9 mouse cellular contexts compared by ENCODE assay signal in the genomic region with DNA sequence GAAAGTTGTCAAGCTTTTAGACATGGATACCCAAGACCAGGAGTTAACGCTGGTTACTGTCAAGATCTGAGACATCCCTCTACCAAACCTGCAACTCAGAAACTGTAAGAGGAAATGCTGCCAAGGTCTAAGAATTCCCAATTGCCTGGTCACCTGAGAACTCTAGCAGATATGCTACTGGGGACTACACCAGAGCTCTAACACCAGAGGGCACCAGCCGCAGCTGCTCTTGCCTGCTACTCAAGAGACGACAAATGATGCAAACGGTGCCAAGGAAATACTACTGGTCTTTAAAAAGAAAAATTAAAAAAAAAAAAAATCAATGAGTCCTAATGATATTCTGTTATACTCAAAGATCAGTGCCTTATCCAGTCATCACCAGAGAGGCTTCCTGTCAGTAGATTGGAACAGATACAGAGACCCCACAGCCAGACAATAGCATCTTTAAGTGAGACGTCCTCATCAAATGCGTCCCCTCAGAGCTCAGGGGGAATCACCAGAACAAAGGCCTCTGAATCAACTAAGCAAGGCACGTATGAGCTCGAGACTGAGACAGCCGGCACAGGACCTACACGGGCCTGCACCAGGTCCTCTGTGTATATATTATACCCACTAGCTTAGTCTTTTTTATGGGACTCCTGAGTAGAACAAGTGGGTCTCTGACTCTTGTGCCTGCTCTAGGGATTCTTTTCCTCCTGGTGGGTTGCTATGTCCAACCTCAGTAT. TPM values are rescaled to one million over a fixed set of nuclear protein-coding genes. Genes with fewer than 3 reads are reported as not detected.
DNase-seq lines count a peak whose midpoint lies in the region; ATAC-seq lines count a peak whose summit lies in the region.
"Had no signal": no experiment of that assay in that cellular context is flagged by ENCODE, and none has a peak within 500 bp of the region (broad histone marks: within the 10 kb centered on the region; RNA-seq: fewer than 3 reads in every experiment).

No protein-coding gene starts in this region.

- 0 out of 2 replicates have a peak, but pooled peaks have one; percentile 32 for ATAC-seq in intestine, embryonic 15.5 days
- ATAC-seq in intestine, embryonic 16.5 days = no peak
- no peak for ATAC-seq in forebrain, embryonic 14.5 days

- no peak overlapping the region for H3K27ac ChIP-seq in intestine, embryonic 15.5 days
- no peak overlapping the region; the same call in 1 of the 2 replicates for H3K27ac ChIP-seq in intestine, embryonic 16.5 days (ENCODE audit: low read length)
- no peak overlapping the region for H3K27ac ChIP-seq in forebrain, embryonic 14.5 days (ENCODE audit: low read depth, low read length)
- H3K27ac ChIP-seq: embryonic facial prominence, embryonic 15.5 days; limb, embryonic 13.5 days had no signal

- H3K9ac ChIP-seq in intestine, embryonic 15.5 days = no peak overlapping the region
- H3K9ac ChIP-seq in intestine, embryonic 16.5 days (ENCODE audit: low read depth, low read length) = no peak overlapping the region
- no peak overlapping the region for H3K9ac ChIP-seq in forebrain, embryonic 14.5 days (ENCODE audit: low read length)
- H3K9ac ChIP-seq: embryonic facial prominence, embryonic 15.5 days; limb, embryonic 13.5 days had no signal

- peak; percentile 69 for DNase-seq in 3T3-L1 (ENCODE audit: low read depth, low spot score)
- peak; percentile 38 for DNase-seq in A20 (ENCODE audit: low read depth, low spot score)
- peak; percentile 58 for DNase-seq in forebrain, embryonic 14.5 days (ENCODE audit: low spot score)
- DNase-seq in lung, postnatal 36 days = peak; percentile 67
- DNase-seq in c-Kit-positive CD71-positive TER-119-positive erythroid progenitor cells, embryonic 14.5 days (ENCODE audit: low spot score) = no peak

- 67% methylated on average over 10 of the region's 10 CpGs for WGBS in intestine, embryonic 15.5 days
- 61% methylated on average over 10 of the region's 10 CpGs for WGBS in intestine, embryonic 16.5 days
- 47% methylated on average over 10 of the region's 10 CpGs for WGBS in forebrain, embryonic 14.5 days

- no peaks in the 10 kb centered on the region for H3K27me3 ChIP-seq in intestine, embryonic 15.5 days (replicated peaks)
- H3K27me3 ChIP-seq in intestine, embryonic 16.5 days (replicated peaks; ENCODE audit: control insufficient read depth, insufficient read depth, low read length) = no peaks in the 10 kb centered on the region
- no peaks in the 10 kb centered on the region for H3K27me3 ChIP-seq in forebrain, embryonic 14.5 days (replicated peaks; ENCODE audit: control insufficient read depth, insufficient read depth, low read length)
- H3K27me3 ChIP-seq: embryonic facial prominence, embryonic 15.5 days; limb, embryonic 13.5 days had no signal

- H3K36me3 ChIP-seq in intestine, embryonic 15.5 days = peaks cover 37% of the 10 kb centered on the region
- H3K36me3 ChIP-seq in intestine, embryonic 16.5 days (ENCODE audit: control insufficient read depth, insufficient read depth, low read length) = peaks cover 26% of the 10 kb centered on the region
- H3K36me3 ChIP-seq in forebrain, embryonic 14.5 days (ENCODE audit: control insufficient read depth, insufficient read depth, low read length) = peaks cover 48% of the 10 kb centered on the region

- H3K4me3 ChIP-seq in intestine, embryonic 15.5 days (replicated peaks) = no peak overlapping the region
- no peak overlapping the region for H3K4me3 ChIP-seq in intestine, embryonic 16.5 days (ENCODE audit: low read length)
- no peak overlapping the region for H3K4me3 ChIP-seq in forebrain, embryonic 14.5 days (ENCODE audit: low read depth, low read length)
- H3K4me3 ChIP-seq: embryonic facial prominence, embryonic 15.5 days; limb, embryonic 13.5 days had no signal

- H3K4me1 ChIP-seq in intestine, embryonic 15.5 days (replicated peaks) = no peaks in the 10 kb centered on the region
- H3K4me1 ChIP-seq in intestine, embryonic 16.5 days (ENCODE audit: control insufficient read depth, insufficient read depth, low read length) = no peaks in the 10 kb centered on the region
- no peaks in the 10 kb centered on the region for H3K4me1 ChIP-seq in forebrain, embryonic 14.5 days (ENCODE audit: control insufficient read depth, insufficient read depth, low read length)
- H3K4me1 ChIP-seq: embryonic facial prominence, embryonic 15.5 days; limb, embryonic 13.5 days had no signal

- no peak overlapping the region for H3K4me2 ChIP-seq in intestine, embryonic 15.5 days (replicated peaks)
- no peak overlapping the region for H3K4me2 ChIP-seq in intestine, embryonic 16.5 days (ENCODE audit: low read depth, low read length)
- no peak overlapping the region for H3K4me2 ChIP-seq in forebrain, embryonic 14.5 days (ENCODE audit: low read length)
- H3K4me2 ChIP-seq: embryonic facial prominence, embryonic 15.5 days; limb, embryonic 13.5 days had no signal

- H3K9me3 ChIP-seq in intestine, embryonic 15.5 days = no peaks in the 10 kb centered on the region
- no peaks in the 10 kb centered on the region for H3K9me3 ChIP-seq in intestine, embryonic 16.5 days (ENCODE audit: control insufficient read depth, low read length)
- no peaks in the 10 kb centered on the region for H3K9me3 ChIP-seq in forebrain, embryonic 14.5 days (replicated peaks; ENCODE audit: control insufficient read depth, low read length)
- H3K9me3 ChIP-seq: embryonic facial prominence, embryonic 15.5 days; limb, embryonic 13.5 days had no signal

RNA-seq across cellular contexts. Expression of gene Pdia4, which starts 19.0 kb away (rescaled TPM):
- polyA plus RNA-seq in intestine, embryonic 15.5 days (2015; fragmentation: Nextera tagmentation; extraction: Ambion mirVana) = 304 and 326 TPM in 2 replicates
- polyA plus RNA-seq in intestine, embryonic 16.5 days (2015; fragmentation: Nextera tagmentation; extraction: Ambion mirVana) = 332 and 340 TPM in 2 replicates
- 136 and 157 TPM in 2 replicates for polyA plus RNA-seq in forebrain, embryonic 14.5 days (2014; fragmentation: Nextera tagmentation; extraction: Ambion mirVana)

RNA-seq across cellular contexts. Expression of gene Zfp786, which starts 36.4 kb away (rescaled TPM):
- polyA plus RNA-seq in intestine, embryonic 15.5 days (2015; fragmentation: Nextera tagmentation; extraction: Ambion mirVana) = 2.3 and 2.4 TPM in 2 replicates
- 2.0 and 2.4 TPM in 2 replicates for polyA plus RNA-seq in intestine, embryonic 16.5 days (2015; fragmentation: Nextera tagmentation; extraction: Ambion mirVana)
- polyA plus RNA-seq in forebrain, embryonic 14.5 days (2014; fragmentation: Nextera tagmentation; extraction: Ambion mirVana) = 10.6 and 12.7 TPM in 2 replicates

RNA-seq across cellular contexts. Expression of gene Zfp398, which starts 41.2 kb away (rescaled TPM):
- polyA plus RNA-seq in intestine, embryonic 15.5 days (2015; fragmentation: Nextera tagmentation; extraction: Ambion mirVana) = 6.8 and 8.2 TPM in 2 replicates
- polyA plus RNA-seq in intestine, embryonic 16.5 days (2015; fragmentation: Nextera tagmentation; extraction: Ambion mirVana) = 5.8 and 6.6 TPM in 2 replicates
- 9.1 and 15.4 TPM in 2 replicates for polyA plus RNA-seq in forebrain, embryonic 14.5 days (2014; fragmentation: Nextera tagmentation; extraction: Ambion mirVana)
